Mouse (Mus musculus) frontal cortex, postnatal 25 days (tissue): ENCODE results near the gene Eef1g.

Experiments
- DNase-seq, 2 experiments: peaks; one replicate each; pipeline ENCODE4 v3.0.0; 2022; ENCODE audit warnings: low spot score in 2 of 2

The Eef1g gene

DNA sequence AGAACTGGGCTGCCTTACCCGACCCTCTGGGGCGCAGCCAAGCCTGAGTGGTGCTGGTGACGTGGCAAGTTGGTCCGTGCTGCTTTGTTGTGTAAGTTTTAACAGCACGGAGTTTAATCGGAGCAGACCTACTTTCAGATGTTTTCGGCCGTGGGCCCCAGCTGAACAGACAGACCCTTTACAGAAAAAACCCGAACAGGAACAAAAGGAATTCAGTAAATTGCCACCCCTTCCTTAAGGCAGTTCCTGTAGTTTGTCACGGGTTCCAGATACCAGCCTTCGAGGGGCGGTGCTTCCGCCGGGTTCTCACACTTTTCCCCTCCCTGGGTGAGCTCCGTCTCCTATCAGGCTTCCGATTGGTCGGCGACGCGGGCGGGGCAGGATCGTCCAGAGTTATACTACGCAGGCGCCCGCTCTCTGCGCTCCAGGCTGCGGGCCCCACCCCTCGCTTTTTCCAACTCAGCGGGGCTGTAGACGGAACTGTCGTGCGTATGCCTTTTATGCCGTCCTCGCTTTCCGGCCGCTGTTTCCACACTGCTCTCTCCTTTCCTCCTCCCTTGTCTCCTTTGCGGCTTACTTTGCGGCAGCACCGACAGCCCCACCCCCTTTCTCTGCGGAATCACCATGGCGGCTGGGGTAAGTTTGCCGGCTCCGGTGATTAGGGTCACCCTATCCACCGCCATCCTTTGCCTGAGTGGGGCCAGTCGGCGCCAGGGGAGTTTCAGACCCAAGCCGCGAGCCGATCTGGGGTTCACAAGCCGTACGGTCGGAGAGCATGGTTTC is at the start of gene Eef1g:
Eef1g (plus strand) TSS at position 452 of the 783 bp plus-strand sequence.
- peak; percentile 97 to 98 for DNase-seq

DNA sequence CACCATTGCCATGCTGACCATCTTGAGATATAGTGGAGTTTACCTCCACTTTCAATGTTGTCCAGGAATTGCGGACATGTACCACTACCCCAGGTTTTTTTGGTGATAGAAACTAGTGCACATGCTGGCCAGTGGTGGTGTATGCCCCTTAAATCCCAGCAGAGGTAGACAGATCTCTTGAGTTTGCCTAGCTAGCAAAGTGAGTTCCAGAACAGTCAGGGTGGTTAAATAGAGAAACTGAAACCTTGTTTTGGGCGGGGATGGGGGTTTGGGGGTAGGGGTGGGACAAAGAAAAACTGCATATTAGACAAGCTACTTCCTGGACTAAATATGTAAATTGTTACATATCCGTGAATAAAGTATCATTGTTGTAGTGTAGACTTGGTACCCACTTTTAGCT is 47.8 kb upstream of the Eef1g start:
- DNase-seq = no peak

DNA sequence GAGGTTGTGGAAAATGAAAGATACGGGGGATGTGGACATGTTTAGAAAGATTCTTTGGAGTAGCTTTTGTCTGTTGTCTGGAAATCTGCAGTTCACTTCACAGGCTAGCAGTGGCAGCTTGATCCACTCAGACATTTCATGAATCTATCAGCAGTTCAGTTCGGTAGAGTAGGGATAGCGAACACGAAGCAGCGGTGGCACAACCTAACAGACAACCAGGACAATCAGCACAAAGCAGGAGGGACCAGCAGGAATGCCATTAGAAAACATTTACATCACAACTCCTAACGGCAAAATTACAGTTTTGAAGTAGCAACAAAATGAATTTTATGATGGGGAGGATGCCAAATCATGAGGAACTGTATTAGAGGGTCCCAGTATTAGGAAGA is 47.2 kb upstream of the Eef1g start:
- DNase-seq = no peak

DNA sequence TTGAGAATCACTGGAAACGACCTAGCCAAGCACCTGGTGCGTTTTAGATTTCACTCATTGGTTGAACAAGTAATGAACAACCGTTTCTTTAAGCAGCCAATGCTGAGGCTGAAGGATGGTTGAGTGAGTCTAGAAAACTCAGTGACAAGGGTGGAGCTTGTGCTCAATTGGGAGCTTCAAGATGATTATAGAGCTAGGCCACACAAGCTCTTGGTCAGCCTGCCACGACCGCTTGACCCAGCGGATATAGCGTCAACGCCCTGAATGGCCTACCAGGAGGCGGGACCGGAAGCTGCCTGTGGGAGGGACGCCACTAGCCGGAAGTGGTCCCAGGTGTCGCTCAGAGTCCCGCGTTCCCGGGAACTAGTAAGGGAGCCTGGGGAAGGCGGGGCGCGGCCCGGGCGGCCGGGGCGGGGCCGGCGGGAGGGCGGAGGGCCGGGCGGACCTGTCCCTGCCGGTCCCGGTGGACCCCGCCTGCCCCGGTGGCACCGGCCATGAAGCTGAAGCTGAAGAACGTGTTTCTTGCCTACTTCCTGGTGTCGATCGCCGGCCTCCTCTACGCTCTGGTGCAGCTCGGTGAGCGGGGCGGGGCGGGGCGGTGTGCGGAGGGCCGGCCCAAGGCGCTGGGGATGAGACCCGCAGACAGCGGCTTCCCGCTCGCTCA is 46.6 kb upstream of the Eef1g start, which contains the start of gene B3gat3:
B3gat3 (plus strand) TSS at position 302 of the 664 bp plus-strand sequence.
- peak; percentile 89 to 92 for DNase-seq

DNA sequence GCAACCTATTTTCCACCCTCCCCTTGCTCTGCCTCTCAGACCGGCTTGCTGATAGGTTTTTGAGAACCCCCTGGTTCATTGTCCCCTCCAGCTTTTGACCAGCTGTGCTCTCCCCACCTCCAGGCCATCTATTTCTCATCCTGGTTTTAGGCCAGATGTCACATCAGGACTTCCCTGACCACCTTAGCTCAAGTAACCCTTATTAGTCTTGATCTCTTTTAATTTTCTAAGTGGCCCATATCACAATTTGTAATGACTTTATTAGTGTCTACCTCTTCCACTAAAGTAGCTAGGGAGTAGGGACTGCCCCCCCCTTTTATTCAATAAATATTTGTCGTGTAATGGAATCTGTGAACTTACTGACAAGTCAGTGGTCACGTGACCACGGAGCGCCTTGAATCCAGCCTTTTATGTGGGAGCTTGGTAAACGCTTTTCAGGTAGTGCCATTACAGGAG is 46.0 kb upstream of the Eef1g start:
- DNase-seq = no peak

DNA sequence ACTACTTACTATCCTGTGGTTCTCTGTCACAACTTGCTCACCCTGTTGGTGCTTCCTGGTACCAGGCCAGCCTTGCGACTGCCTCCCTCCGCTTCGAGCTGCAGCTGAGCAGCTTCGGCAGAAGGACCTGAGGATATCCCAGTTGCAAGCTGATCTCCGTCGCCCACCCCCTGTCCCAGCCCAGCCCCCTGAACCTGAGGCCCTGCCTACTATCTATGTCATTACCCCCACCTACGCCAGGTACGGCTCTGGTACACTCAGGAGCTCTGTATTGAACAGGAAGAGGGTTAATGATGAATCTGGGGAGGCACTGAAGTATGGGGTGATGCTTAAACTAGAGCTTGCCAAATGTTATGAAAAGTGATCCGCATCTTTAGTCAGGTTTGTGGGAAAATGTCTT is 45.1 kb upstream of the Eef1g start:
- DNase-seq = no peak

DNA sequence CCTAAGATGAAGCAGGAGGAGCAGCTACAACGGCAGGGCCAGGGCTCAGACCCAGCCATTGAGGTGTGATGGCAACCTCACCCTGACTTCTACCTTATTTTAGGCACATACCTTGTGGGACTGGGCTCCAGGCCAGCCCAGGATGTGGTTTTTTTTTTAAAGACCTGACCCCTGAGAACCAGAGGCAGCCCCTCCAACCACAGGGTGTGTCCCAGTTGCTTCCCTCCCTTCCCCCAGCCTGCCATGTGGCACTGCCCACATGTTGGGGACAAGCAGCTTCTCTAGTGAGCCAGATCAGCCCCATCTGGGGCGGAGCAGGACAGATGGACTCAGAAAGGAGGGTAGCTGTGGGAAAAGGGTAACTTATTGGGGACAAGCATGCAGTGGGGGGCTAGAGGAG is 40.1 kb upstream of the Eef1g start:
- no peak for DNase-seq

DNA sequence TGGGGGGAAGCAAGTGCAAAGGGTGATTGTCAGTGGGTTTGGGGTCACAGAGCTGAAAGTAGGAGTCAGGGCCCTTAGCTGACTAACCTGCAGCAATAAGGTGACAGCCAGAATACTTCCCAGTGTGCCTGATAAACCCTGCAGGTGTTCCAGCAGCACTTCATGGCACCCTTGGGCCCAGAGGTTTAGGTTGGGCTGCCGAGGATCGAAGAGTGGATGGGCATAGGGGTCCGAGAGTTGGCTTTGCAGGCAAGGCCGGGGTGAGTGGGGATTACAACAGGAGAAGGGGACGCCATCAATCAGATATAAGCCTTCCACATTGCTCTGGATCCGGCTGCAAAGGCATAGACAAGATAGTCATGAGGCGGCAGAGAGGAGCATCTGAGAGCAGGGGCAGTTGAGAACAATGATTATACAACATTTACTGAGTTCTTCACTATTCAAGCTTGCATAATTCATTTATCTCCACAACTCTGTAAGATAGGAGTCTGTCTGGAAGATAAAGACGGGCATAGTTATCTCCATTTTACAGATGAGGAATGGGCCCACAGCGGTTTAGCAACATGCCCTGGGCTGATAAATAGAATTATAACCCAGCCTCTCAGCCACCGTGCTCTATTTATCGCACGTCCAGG is 38.8 kb upstream of the Eef1g start:
- DNase-seq = no peak

DNA sequence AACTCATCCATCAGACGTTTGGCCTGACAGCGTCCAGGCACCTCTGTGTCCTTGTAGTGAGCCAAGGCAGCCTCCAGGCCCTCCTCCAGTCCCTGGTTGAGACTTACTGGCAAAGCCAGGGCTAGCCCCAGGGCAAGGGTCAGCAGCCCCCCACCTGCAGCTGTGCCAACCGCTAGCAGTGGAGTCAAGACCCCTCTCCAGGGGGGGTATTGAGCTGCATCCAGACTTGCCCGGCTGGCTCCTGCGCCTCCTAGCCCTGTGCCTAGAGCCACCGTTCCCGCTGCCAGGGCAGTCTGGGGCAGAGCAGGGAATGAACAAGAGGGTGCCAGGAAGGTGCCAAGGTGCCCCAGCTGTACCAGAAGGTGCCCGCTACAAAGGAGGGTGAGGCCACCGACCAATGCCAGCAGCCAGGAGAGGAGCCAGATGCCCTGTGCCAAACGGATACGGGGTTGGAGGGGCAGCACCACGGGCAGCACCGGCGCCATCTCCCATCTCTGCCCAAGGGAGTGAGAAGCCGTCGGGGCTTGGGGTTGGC is 38.1 kb upstream of the Eef1g start:
- DNase-seq = no peak

DNA sequence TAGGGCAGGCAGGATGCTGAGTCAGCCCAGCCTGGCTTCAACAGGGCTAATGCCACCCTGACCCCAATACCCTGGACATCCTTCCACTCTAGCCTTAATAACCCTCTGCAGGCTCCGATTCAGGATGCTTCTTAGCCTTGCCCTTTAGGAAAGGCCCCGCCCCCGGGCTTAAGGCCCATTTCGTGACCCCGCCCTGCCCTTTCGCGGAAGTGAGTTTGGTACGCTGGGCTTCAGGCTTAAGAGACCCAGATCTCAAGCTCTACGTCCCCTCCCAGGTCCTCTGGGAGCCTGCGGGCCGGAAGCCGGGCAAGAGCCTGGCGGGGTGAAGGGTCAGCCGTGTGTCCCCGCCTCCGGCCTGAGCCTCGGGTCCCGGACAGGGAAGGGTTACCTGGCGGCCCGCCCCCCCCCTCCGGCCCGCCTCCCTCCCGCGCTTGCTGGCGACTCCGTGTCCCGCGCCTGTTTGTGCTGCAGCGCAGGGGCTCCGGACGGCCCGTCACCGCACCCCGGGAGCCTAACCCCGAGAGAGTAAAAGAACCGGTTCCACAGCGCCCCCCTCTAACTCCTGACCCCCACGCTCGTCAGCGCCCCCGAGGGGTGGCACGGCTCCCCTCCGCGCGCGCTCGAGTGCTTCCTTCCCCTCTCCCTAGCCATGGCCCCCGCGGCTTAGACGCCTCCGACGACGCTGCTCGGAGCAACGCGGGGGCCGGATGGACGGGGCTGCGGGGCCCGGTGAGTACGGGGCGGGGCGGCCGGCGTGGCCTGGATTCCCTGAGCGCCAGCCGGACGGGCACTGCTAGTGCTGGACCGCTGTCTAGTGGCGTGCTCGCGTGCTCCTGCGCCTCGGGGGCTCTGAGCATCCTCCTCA is 37.4 kb upstream of the Eef1g start, which contains the start of the genes Rom1 and Eml3:
Rom1 (minus strand) TSS at position 133 of the 865 bp plus-strand sequence.
Eml3 (plus strand) TSS at position 329 of the 865 bp plus-strand sequence.
- DNase-seq = peak in 1 of 2 experiments; percentile 47

DNA sequence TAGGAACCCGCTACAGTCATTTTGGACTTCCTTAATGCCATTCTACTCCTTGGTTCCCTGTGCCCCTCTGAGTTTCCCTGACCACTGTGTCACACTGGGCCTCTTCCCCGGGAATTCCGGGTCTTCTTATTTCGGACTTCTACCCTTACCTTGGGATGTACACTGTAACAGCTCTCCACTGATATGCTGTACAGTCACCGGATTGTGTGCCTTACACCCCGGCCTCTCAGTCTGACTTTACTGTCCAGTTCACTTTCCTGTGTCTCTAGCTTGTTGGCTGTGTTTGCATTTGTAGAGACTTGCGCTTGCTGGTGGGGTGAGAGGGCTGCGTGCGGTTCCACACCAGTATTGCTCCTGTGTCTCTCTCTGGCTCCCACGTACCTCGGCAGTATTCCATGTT is 36.7 kb upstream of the Eef1g start:
- no peak for DNase-seq

DNA sequence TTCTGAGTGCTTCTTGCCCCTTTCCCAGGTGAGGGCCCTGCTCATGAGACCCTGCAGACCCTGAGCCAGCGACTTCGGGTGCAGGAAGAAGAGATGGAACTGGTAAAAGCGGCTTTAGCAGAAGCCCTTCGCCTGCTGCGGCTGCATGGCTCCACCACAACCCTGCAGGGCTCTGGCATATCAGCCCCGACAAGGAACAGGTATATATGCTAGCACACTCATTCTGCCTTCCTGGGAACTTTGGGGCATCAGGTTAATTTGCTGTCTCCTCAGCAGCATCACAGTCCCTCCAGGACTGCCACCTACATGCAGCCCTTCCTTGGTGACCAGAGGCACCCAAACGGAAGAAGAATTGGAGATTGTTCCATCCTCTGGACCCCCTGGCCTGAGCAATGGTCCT is 36.1 kb upstream of the Eef1g start:
- DNase-seq = no peak

DNA sequence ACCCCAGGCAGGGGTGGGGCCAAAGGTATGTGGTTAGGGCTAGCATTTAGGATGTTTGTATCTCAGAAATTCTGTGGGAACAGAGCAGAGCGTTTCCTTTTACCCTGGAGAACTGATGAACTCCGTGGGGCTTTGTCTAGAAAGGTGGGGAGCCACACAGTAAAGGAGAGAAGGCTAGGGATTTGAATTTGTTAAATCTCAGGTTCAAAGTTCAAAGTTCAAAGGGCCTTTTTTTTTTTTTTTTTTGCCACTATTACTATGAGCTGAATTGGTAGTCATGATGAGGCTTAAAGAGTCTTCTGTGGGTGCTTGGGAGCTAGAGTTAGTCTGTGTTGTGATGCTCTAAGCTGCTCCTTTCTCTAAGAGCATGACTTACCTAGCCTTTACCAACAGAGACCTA is 30.1 kb upstream of the Eef1g start:
- DNase-seq = no peak

DNA sequence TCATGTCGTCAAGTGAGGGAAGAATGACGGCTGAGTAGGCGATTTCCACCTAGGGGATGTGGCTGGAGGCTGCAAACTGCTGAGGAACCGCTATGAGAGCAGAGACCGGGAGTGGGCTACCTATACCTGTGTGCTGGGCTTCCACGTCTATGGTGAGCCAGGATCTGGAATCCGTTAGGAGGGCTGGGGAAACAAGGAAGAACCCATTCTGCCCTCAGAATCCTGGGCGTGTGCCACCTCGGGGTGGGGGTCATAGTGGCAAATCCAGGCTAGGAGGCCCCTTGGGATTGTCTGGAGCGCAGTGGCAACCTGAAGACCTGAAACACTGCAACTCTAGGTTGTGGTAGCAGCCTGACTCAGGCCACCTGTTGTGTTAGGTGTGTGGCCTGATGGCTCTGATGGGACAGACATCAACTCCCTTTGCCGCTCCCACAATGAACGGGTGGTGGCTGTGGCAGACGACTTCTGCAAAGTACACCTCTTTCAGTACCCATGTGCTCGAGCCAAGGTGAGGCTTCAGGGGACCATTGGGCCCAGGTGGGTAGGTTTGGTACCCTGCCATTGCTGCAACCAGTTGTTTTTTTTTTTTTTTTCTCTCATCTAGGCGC is 26.2 kb upstream of the Eef1g start:
- DNase-seq = no peak

DNA sequence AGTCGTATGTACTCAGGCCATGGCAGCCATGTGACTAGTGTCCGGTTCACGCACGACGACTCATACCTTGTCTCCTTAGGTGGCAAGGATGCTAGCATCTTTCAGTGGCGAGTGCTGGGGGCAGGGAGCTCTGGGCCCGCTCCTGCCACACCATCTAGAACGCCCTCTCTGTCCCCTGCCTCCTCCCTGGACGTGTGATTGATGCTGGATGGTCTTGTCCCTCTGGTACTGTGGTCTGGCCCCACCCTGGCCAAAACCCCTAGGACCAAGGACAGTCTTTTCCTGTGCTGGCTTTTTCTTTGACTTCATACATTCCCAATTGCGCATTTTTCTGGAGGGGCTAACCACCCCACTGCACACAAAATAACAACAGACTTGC is 25.7 kb upstream of the Eef1g start:
- DNase-seq = no peak

DNA sequence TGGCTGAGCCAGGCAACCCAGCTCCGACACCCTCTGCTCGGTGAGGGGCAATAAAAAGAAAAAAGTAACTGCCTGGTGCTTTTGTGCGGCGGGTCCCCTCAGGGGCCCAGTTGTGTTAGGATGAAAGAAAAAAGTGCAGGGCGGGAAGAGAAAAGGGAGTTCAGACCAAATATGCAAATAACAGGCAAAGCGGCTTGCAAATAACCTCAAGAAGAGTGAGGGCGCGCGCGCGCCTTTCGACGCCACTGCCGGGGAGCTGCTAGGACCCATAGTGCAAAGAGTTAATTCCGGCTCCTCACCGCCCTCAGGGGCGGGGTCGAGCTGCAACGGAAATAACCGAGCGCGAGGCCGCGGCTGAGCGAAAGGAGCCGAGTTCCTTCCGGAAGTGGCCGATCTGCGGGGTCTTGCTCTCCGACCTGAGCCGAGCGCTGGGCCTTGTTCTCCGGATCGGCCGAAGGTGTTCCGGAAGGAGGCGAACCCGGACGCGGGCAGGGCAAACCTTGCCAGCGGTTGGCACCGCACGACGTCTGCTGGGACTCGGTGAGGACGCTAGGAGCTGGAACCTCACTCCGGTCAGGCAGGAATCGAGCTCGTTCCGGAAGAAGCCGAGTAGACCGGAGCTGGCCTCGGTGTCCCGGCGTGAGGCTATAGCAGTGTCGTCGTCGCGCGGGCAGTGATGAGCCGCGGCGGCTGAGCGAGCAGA is 25.2 kb upstream of the Eef1g start, which contains the start of gene Mta2:
Mta2 (plus strand) TSS at position 361 of the 703 bp plus-strand sequence.
- DNase-seq = peak; percentile 91 to 93

DNA sequence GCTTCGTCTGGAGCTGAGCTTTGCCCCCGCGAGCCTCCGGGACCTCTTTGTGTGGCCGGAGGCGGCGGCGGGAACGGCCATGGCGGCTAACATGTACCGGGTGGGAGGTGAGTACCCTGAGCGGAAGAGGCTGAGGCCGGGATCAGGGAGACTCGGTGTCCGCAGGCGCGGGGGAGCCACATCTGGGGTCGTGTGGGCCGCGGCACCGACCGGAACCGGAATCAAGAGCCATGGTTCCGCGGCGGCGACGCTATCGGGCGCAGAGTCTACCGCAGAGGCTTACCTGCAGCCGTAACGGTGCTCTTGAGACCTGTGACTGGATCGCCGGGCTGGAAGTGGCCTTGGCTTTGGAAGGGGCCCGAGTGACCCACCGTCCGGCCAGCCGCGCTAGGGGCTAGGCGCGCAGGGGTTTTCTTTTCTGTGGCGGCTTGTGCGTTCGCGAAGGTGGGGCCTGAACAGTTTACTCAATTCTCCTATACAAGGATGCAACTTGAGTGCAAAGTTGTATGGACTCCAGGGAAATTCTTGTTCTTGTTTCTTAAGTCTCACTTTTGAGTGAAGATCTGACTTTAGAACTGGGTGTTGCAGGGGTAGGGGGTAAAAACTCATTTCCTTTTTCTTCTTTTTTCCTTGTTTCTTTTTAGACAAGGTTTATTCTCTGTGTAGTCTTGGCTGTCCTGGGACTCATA is 24.4 kb upstream of the Eef1g start:
- DNase-seq = no peak

DNA sequence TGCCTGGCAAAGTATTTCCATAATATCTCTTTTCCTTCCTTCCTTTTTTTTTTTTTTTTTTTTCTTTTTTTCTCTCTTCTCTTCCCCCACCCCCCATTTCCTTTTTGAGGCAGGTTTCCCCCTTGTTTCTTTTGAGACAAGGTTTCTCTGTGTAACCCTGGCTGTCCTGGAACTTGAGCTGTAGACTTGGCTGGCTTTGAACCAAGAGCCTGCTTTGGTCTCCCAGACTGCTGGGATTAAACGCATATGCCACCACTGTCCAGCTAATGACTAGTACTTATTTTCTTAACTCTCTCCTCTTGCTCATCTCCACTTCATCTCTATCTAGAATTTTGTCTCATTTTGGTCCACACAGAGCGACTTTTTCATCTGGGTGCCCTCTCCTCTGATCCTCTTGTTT is 23.8 kb upstream of the Eef1g start:
- DNase-seq = no peak

DNA sequence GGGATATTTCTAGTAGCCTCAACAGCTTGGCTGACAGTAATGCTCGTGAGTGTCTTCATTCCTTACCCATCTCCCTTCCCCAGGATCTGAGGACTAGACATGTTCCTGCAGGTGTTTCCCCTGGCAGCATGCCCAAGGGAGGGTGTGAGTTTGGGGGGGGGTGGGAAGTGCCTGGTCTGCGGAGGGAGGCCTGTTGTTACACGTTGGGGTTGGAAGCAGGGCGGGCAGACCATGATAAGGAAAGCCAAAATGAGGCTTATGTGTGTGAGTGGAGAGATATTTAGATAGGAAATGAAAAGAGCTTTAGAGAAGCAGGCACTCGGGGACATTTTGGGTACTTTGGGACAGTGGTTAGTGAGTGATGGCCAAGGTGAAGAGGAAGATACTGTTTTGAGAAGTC is 22.8 kb upstream of the Eef1g start:
- DNase-seq = no peak

DNA sequence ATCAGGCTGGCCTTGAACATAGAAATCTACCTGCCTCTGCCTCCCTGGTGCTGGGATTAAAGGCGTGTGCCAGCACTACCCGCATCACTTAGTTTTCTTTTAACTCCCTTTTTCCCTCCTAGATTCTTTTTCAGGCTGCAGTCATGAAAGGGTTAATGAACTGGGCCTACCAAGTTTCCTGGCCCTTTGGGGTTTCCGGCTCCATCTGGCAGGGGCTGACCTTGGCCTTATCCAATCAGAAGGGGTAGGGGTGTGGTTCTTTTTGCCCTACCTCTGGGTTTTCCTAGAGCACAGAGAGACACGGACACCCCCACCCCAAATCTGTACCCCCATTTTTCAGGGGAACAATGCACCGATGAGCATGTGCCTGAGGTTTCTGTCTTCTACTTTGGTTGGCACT is 22.1 kb upstream of the Eef1g start:
- DNase-seq = no peak
